8 mouse cellular contexts compared by ENCODE assay signal in genomic region chr1:51996751-51997659, GRCm38 (mm10). TPM values are rescaled to one million over a fixed set of nuclear protein-coding genes. Genes with fewer than 3 reads are reported as not detected.
DNase-seq lines count a peak whose midpoint lies in the region; ATAC-seq and TF ChIP-seq lines count a peak whose summit lies in the region.

No protein-coding gene starts in this region.

- peaks cover 14% of the 10 kb centered on the region for H3K4me1 ChIP-seq in intestine, embryonic 16.5 days (ENCODE audit: control insufficient read depth, insufficient read depth, low read length)
- H3K4me1 ChIP-seq in neural tube, embryonic 14.5 days (ENCODE audit: control insufficient read depth, insufficient read depth, low read length), result peaks cover 3% of the 10 kb centered on the region; the same call in 1 of the 2 replicates

- H3K27me3 ChIP-seq in intestine, embryonic 16.5 days (replicated peaks; ENCODE audit: control insufficient read depth, insufficient read depth, low read length), result no peaks in the 10 kb centered on the region
- H3K27me3 ChIP-seq in neural tube, embryonic 14.5 days (ENCODE audit: control insufficient read depth, insufficient read depth, low read length), result no peaks in the 10 kb centered on the region

- peak overlapping the region; percentile 73 for H3K27ac ChIP-seq in intestine, embryonic 16.5 days (ENCODE audit: low read length)
- no peak overlapping the region for H3K27ac ChIP-seq in neural tube, embryonic 14.5 days (ENCODE audit: low read depth, low read length)
- H3K27ac ChIP-seq in layer of hippocampus, adult 2 months, result no peak overlapping the region

- H3K4me3 ChIP-seq in intestine, embryonic 16.5 days (ENCODE audit: low read length), result no peak overlapping the region
- no peak overlapping the region for H3K4me3 ChIP-seq in neural tube, embryonic 14.5 days (ENCODE audit: low read depth, low read length)
- no peak overlapping the region for H3K4me3 ChIP-seq in layer of hippocampus, adult 2 months

- H3K9ac ChIP-seq in intestine, embryonic 16.5 days (ENCODE audit: low read depth, low read length), result no peak overlapping the region
- no peak overlapping the region for H3K9ac ChIP-seq in neural tube, embryonic 14.5 days (replicated peaks; ENCODE audit: low read depth, low read length)

- H3K4me2 ChIP-seq in intestine, embryonic 16.5 days (ENCODE audit: low read depth, low read length), result no peak overlapping the region
- H3K4me2 ChIP-seq in neural tube, embryonic 14.5 days (ENCODE audit: low read depth, low read length), result no peak overlapping the region

- WGBS in intestine, embryonic 16.5 days, result 34% methylated on average over 11 of the region's 11 CpGs
- WGBS in neural tube, embryonic 14.5 days, result 57% methylated on average over 11 of the region's 11 CpGs

- ATAC-seq in intestine, embryonic 16.5 days, result peak; percentile 95
- peak; percentile 78; the same call in 1 of the 2 replicates for ATAC-seq in neural tube, embryonic 14.5 days (ENCODE audit: low read depth)

- no peaks in the 10 kb centered on the region for H3K36me3 ChIP-seq in intestine, embryonic 16.5 days (ENCODE audit: control insufficient read depth, insufficient read depth, low read length)
- no peaks in the 10 kb centered on the region for H3K36me3 ChIP-seq in neural tube, embryonic 14.5 days (ENCODE audit: control insufficient read depth, insufficient read depth, low read length)

- peak; percentile 14 for DNase-seq in kidney, postnatal 14 days
- no peak for DNase-seq in kidney, adult 11 months
- DNase-seq in fibroblast of lung, adult 2 months (ENCODE audit: low read depth), result peak; percentile 58
- DNase-seq in B cell, adult 2 months, result no peak
- DNase-seq in yolk sac, embryonic 10.5 days (ENCODE audit: low spot score), result no peak
- DNase-seq in layer of hippocampus, adult 2 months (ENCODE audit: low spot score in 2 of 2), result no peak

- H3K9me3 ChIP-seq in intestine, embryonic 16.5 days (ENCODE audit: control insufficient read depth, low read length), result no peaks in the 10 kb centered on the region
- no peaks in the 10 kb centered on the region for H3K9me3 ChIP-seq in neural tube, embryonic 14.5 days (ENCODE audit: control insufficient read depth, low read length)

- no peak for TF ChIP-seq CTCF in layer of hippocampus, adult 2 months (conservative IDR thresholded peaks at IDR 0.05)

RNA-seq across cellular contexts. Expression of gene Stat4, which starts 10.1 kb away (rescaled TPM):
- polyA plus RNA-seq in intestine, embryonic 16.5 days (2015; fragmentation: Nextera tagmentation; extraction: Ambion mirVana), result 0.93 and 1.5 TPM in 2 replicates
- 0.24 and 0.28 TPM in 2 replicates for polyA plus RNA-seq in neural tube, embryonic 14.5 days (2014; fragmentation: Nextera tagmentation; extraction: Ambion mirVana)
- total RNA-seq in layer of hippocampus, adult 2 months (2021), result 1 to 10 TPM in 1 of 2 experiments, under 1 TPM in 1; 0.41 to 1.1 TPM

Comparison
In these comparisons a context has a peak if more than half of its experiments do, and no peak if none do; other contexts are left out.
1. DNase-seq: peak in kidney, postnatal 14 days (single experiment) and fibroblast of lung, adult 2 months (single experiment); none in kidney, adult 11 months (single experiment), B cell, adult 2 months (0 of 2), yolk sac, embryonic 10.5 days (single experiment) and layer of hippocampus, adult 2 months (0 of 2).